Mouse (Mus musculus): ENCODE measurements at regions not wholly inside any gene's neighbourhood (a gene's known extent, or its start where the extent isn't known, plus 50 kb on each side); places are given as distances from the start of the nearest gene placed in this dataset.
"Not testable (repeated sequence)": the region's sequence is repeated elsewhere in the genome, so short reads cannot be mapped to it uniquely, and the experiment has no call there.

- Histone ChIP-seq H3K9me3 (replicated peaks; ENCODE audit: control insufficient read depth, low read length) (no peaks in the 10 kb centered on the region), H3K27me3 (ENCODE audit: control insufficient read depth, insufficient read depth, low read length) (no peaks in the 10 kb centered on the region), H3K4me1 (ENCODE audit: control insufficient read depth, insufficient read depth) (0 out of 2 replicates have a peak, but pooled peaks cover 6% of the 10 kb centered on the region), H3K9ac (replicated peaks; ENCODE audit: low read depth, low read length) (no peak overlapping the region), H3K4me3 (ENCODE audit: low read depth, low read length) (no peak overlapping the region), H3K36me3 (replicated peaks; ENCODE audit: control insufficient read depth, insufficient read depth, low read length) (no peaks in the 10 kb centered on the region), H3K4me2 (ENCODE audit: low read depth, low read length) (no peak overlapping the region), H3K27ac (ENCODE audit: low read depth) (no peak overlapping the region)
- ATAC-seq (ENCODE audit: insufficient read depth, low read depth) (no peak), DNase-seq (ENCODE audit: low spot score) (no peak)
- WGBS: 89% methylated on average over 10 of the region's 10 CpGs
- TF ChIP-seq CTCF (IDR thresholded peaks at IDR 0.05; ENCODE audit: low read depth) (no peak), EP300 (IDR thresholded peaks at IDR 0.05; ENCODE audit: low read depth) (no peak)
Measured at GRCm38 (mm10) chr16:12700088-12700487, 409.4 kb upstream of the Ercc4 start.

GRCm38 (mm10) chr16:12703818-12704590, 405.5 kb upstream of the Ercc4 start:
- 75% methylated on average over 9 of the region's 9 CpGs for WGBS
- Histone ChIP-seq H3K9me3 (replicated peaks; ENCODE audit: control insufficient read depth, low read length) (no peaks in the 10 kb centered on the region), H3K9ac (replicated peaks; ENCODE audit: low read depth, low read length) (no peak overlapping the region), H3K4me1 (ENCODE audit: control insufficient read depth, insufficient read depth) (no peaks in the 10 kb centered on the region), H3K4me3 (ENCODE audit: low read depth, low read length) (no peak overlapping the region), H3K27me3 (ENCODE audit: control insufficient read depth, insufficient read depth, low read length) (no peaks in the 10 kb centered on the region), H3K4me2 (ENCODE audit: low read depth, low read length) (no peak overlapping the region), H3K27ac (ENCODE audit: low read depth) (no peak overlapping the region), H3K36me3 (replicated peaks; ENCODE audit: control insufficient read depth, insufficient read depth, low read length) (no peaks in the 10 kb centered on the region)
- no peak for ATAC-seq (ENCODE audit: insufficient read depth, low read depth)
- TF ChIP-seq CTCF (IDR thresholded peaks at IDR 0.05; ENCODE audit: low read depth) (no peak), EP300 (IDR thresholded peaks at IDR 0.05; ENCODE audit: low read depth) (no peak)
- no peak for DNase-seq (ENCODE audit: low spot score)

GRCm38 (mm10) chr16:12706907-12707306, 402.6 kb upstream of the Ercc4 start:
- Histone ChIP-seq H3K4me1 (ENCODE audit: control insufficient read depth, insufficient read depth) (no peaks in the 10 kb centered on the region), H3K36me3 (replicated peaks; ENCODE audit: control insufficient read depth, insufficient read depth, low read length) (no peaks in the 10 kb centered on the region), H3K9me3 (replicated peaks; ENCODE audit: control insufficient read depth, low read length) (no peaks in the 10 kb centered on the region), H3K27me3 (ENCODE audit: control insufficient read depth, insufficient read depth, low read length) (no peaks in the 10 kb centered on the region), H3K9ac (replicated peaks; ENCODE audit: low read depth, low read length) (no peak overlapping the region), H3K27ac (ENCODE audit: low read depth) (no peak overlapping the region), H3K4me3 (ENCODE audit: low read depth, low read length) (no peak overlapping the region), H3K4me2 (ENCODE audit: low read depth, low read length) (no peak overlapping the region)
- ATAC-seq (ENCODE audit: insufficient read depth, low read depth): no peak
- no peak for DNase-seq (ENCODE audit: low spot score)
- TF ChIP-seq EP300 (IDR thresholded peaks at IDR 0.05; ENCODE audit: low read depth): no peak
- no peak for TF ChIP-seq CTCF (IDR thresholded peaks at IDR 0.05; ENCODE audit: low read depth)

GRCm38 (mm10) chr16:12721368-12721767, 388.1 kb upstream of the Ercc4 start:
- 67% methylated on average over 4 of the region's 7 CpGs for WGBS
- not testable (repeated sequence) for DNase-seq (ENCODE audit: low spot score); H3K4me2 ChIP-seq (ENCODE audit: low read depth, low read length); H3K27ac ChIP-seq (ENCODE audit: low read depth); H3K9me3 ChIP-seq (replicated peaks; ENCODE audit: control insufficient read depth, low read length); ATAC-seq (ENCODE audit: insufficient read depth, low read depth); H3K36me3 ChIP-seq (replicated peaks; ENCODE audit: control insufficient read depth, insufficient read depth, low read length); H3K9ac ChIP-seq (replicated peaks; ENCODE audit: low read depth, low read length); H3K4me3 ChIP-seq (ENCODE audit: low read depth, low read length); H3K27me3 ChIP-seq (ENCODE audit: control insufficient read depth, insufficient read depth, low read length); H3K4me1 ChIP-seq (ENCODE audit: control insufficient read depth, insufficient read depth)

- H3K4me2 ChIP-seq (ENCODE audit: low read depth, low read length): no peak overlapping the region
- ATAC-seq (ENCODE audit: insufficient read depth, low read depth): no peak
- H3K4me1 ChIP-seq (ENCODE audit: control insufficient read depth, insufficient read depth): no peaks in the 10 kb centered on the region
- TF ChIP-seq CTCF (IDR thresholded peaks at IDR 0.05; ENCODE audit: low read depth) (no peak), EP300 (IDR thresholded peaks at IDR 0.05; ENCODE audit: low read depth) (no peak)
- no peak for DNase-seq (ENCODE audit: low spot score)
- H3K4me3 ChIP-seq (ENCODE audit: low read depth, low read length): no peak overlapping the region
- H3K27me3 ChIP-seq (ENCODE audit: control insufficient read depth, insufficient read depth, low read length): no peaks in the 10 kb centered on the region
- H3K9ac ChIP-seq (replicated peaks; ENCODE audit: low read depth, low read length): no peak overlapping the region
- no peaks in the 10 kb centered on the region for H3K36me3 ChIP-seq (replicated peaks; ENCODE audit: control insufficient read depth, insufficient read depth, low read length)
- H3K9me3 ChIP-seq (replicated peaks; ENCODE audit: control insufficient read depth, low read length): no peaks in the 10 kb centered on the region
- H3K27ac ChIP-seq (ENCODE audit: low read depth): no peak overlapping the region
Measured at GRCm38 (mm10) chr16:12726043-12726442, 383.4 kb upstream of the Ercc4 start.

DNA sequence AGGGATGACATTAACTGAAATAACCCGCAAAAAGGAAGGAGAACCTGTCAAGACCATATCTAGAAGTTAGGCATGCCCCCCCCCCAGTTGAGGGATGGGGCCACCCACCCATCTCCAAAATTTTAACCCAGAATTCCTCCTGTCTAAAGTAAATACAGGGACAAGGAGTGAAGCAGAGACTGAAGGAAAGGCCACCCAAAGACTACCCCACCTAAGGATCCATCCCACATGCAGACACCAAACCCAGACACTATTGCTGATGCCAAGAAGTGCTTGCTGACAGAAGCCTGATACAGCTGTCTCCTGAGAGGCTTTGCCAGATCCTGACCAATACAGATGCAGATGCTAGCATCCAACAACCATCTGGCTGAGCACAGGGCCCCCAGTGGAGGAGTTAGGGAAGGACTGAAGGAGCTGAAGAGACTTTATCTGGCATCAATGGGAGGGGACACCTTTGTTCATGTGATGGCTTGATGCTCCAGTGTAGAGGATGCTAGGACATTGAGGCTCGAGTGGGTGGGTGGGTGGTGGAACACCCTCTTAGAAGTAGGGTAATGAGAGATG, 379.2 kb upstream of the Ercc4 start:
- not testable (repeated sequence) for H3K4me2 ChIP-seq (ENCODE audit: low read depth, low read length); DNase-seq (ENCODE audit: low spot score); H3K36me3 ChIP-seq (replicated peaks; ENCODE audit: control insufficient read depth, insufficient read depth, low read length); H3K9ac ChIP-seq (replicated peaks; ENCODE audit: low read depth, low read length); H3K27me3 ChIP-seq (ENCODE audit: control insufficient read depth, insufficient read depth, low read length); H3K27ac ChIP-seq (ENCODE audit: low read depth); H3K9me3 ChIP-seq (replicated peaks; ENCODE audit: control insufficient read depth, low read length); H3K4me1 ChIP-seq (ENCODE audit: control insufficient read depth, insufficient read depth); ATAC-seq (ENCODE audit: insufficient read depth, low read depth); H3K4me3 ChIP-seq (ENCODE audit: low read depth, low read length)
- WGBS: 65% methylated on average over 2 of the region's 2 CpGs

All from heart, postnatal 0 days (tissue).